Mouse (Mus musculus) cerebellum, adult 2 months (tissue): ENCODE results near the gene Ier5l. TPM values are rescaled to one million over a fixed set of nuclear protein-coding genes. Genes with fewer than 3 reads are reported as not detected.

ENCODE experiments used
- DNase-seq, 2 experiments: peaks; one replicate each; pipeline ENCODE4 v3.0.0; 2021
- H3K27ac ChIP-seq: fragments of 200-500 bp; 2 replicates; pipeline ENCODE4 v1.5.1; 2012; ENCODE audit warnings: low read length, control low read depth, inconsistent platforms; ENCODE audit not compliant: insufficient read depth
- H3K27me3 ChIP-seq: fragments of 200-500 bp; 2 replicates; pipeline ENCODE4 v1.6.1; 2012; ENCODE audit warnings: inconsistent platforms, mild to moderate bottlenecking, low read length, moderate library complexity; ENCODE audit not compliant: control insufficient read depth, insufficient read depth
- H3K4me1 ChIP-seq: fragments of 200-500 bp; 2 replicates; pipeline ENCODE4 v1.6.1; 2011; ENCODE audit warnings: low read length; ENCODE audit not compliant: control insufficient read depth, insufficient read depth
- H3K4me3 ChIP-seq: fragments of 200-500 bp; replicated peaks from 2 replicates; pipeline ENCODE3; 2011; ENCODE audit warnings: mild to moderate bottlenecking, low read depth, low read length, control low read depth; ENCODE audit not compliant: insufficient read depth
- CTCF ChIP-seq: fragments of 200-500 bp; IDR thresholded peaks from 2 replicates; pipeline ENCODE4 v1.5.1; 2011; ENCODE audit warnings: low read depth, mild to moderate bottlenecking, control low read depth, low read length, moderate library complexity, borderline replicate concordance; ENCODE audit not compliant: insufficient read depth
- POLR2A ChIP-seq: fragments of 200-500 bp; IDR thresholded peaks from 2 replicates; pipeline ENCODE4 v1.6.1; 2011; ENCODE audit warnings: low read length, control low read depth, borderline replicate concordance; ENCODE audit not compliant: insufficient read depth
- WGBS: fragments of 180-500 bp; shearing (Covaris S2); methylation state at CpG from one replicate; pipeline ENCODE4 v1.1.7; 2018; 5-methylcytosine and 5-hydroxymethylcytosine counted together
- polyA plus RNA-seq: library from polyadenylated mRNA; depleted of rRNA; stranded (reverse); fragments of >200 nt; gene quantifications from 2 replicates; pipeline ENCODE4 v1.2.3, GENCODE M21; 2012

Ier5l gene
- polyA plus RNA-seq, 1 experiment: 7.5 TPM

GRCm38 (mm10) chr2:30444006-30444405 is 30.0 kb downstream of the Ier5l start:
- Histone ChIP-seq H3K4me3 (no peak overlapping the region), H3K27ac (no peak overlapping the region), H3K27me3 (no peaks in the 10 kb centered on the region), H3K4me1 (peaks cover 58% of the 10 kb centered on the region)
- no peak for TF ChIP-seq POLR2A
- TF ChIP-seq CTCF: no peak
- no peak for DNase-seq
- 78% methylated on average over 5 of the region's 5 CpGs for WGBS

DNA sequence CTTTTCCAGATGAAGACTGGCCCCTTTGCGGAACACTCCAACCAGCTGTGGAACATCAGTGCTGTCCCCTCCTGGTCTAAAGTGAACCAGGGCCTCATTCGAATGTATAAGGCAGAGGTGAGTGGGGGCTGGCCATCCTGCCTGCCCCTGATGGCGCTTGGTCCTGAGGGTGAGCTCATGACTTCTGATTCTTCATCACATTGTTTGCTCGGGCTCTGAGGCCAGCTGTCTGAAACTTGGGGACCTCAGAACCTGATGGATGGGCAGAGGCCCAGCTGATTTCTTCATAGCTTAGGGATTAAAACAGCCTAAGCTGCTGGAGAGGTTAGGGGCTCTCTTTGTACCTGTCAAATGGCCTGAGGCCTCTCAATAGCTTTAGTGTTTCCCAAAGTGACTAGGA is 30.7 kb downstream of the Ier5l start:
- H3K4me1 ChIP-seq: peaks cover 56% of the 10 kb centered on the region
- no peak for TF ChIP-seq CTCF
- no peak for TF ChIP-seq POLR2A
- H3K27ac ChIP-seq: peak overlapping the region; percentile 98; the same call in 1 of the 2 replicates
- DNase-seq: no peak
- WGBS: 83% methylated on average over 4 of the region's 4 CpGs
- no peak overlapping the region for H3K4me3 ChIP-seq
- H3K27me3 ChIP-seq: no peaks in the 10 kb centered on the region

- Histone ChIP-seq H3K27me3 (no peaks in the 10 kb centered on the region), H3K27ac (peak overlapping the region; percentile 98), H3K4me3 (no peak overlapping the region), H3K4me1 (peaks cover 52% of the 10 kb centered on the region)
- TF ChIP-seq CTCF (no peak), POLR2A (no peak)
- no peak for DNase-seq
- 47% methylated on average over 5 of the region's 5 CpGs for WGBS
These were observed 31.5 kb downstream of the Ier5l start for GRCm38 (mm10) chr2:30442498-30442890.

DNA sequence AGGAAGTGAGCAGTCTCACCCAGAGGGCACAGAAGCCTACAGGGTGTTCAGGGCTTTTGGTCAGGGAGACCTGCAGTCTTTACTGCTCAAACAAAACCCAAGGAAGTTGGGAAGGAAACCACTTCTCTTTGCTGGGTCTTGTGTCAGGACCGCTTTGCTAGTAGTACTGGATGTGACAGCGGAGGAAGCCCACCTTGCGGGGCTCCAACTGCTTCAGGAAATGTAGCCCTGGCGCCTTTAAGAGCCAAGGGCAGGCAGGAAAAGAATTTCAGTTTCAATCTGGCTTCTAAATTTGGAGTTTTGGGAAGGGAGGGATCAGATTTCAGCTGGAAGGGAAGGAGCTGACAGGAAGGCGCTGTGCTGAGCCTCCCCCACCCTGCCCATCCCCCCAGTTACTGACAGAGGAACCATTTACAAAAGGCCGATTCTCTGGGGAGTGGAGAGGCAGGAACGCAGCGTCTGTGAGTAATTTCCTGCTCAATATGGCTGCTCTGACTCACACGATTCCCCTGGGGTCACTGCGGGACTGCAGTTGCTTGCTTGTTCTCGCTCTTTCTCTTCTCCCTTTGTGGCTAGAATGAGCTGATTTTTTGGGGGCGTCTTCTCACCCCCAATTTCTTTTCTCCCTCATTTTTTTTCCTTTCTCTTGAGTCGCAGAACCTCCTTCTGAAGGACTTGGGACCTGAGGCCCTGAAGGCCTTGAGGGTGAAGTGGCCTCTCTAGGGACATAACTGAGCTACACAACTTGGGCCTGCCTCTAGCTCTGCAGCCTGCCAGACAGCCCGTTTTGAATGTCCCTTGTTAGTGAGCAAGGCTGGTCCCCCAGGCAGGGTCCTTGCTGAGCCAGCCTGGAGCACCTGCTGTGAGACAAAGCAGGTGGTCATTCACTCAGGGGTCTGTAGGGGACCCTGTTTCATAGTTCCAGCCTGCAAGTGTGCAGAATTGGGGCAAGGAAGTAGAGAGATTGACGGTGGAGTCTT is 32.2 kb downstream of the Ier5l start:
- Histone ChIP-seq H3K4me3 (peak overlapping the region; percentile 27), H3K4me1 (peaks cover 45% of the 10 kb centered on the region), H3K27me3 (no peaks in the 10 kb centered on the region), H3K27ac (peak overlapping the region; percentile 98)
- 12% methylated on average over 15 of the region's 15 CpGs for WGBS
- TF ChIP-seq CTCF: 0 out of 2 replicates have a peak, but pooled peaks have one; percentile 2
- TF ChIP-seq POLR2A: 0 out of 2 replicates have a peak, but pooled peaks have one; percentile 20
- peak; percentile 62 to 78 for DNase-seq

- TF ChIP-seq CTCF (peak; percentile 59; the same call in 1 of the 2 replicates), POLR2A (no peak)
- 28% methylated on average over 12 of the region's 12 CpGs for WGBS
- H3K4me1 ChIP-seq: peaks cover 36% of the 10 kb centered on the region
- peak overlapping the region; percentile 98 for H3K27ac ChIP-seq
- no peak overlapping the region for H3K4me3 ChIP-seq
- DNase-seq: peak; percentile 56 to 64
- H3K27me3 ChIP-seq: no peaks in the 10 kb centered on the region
These were observed 33.1 kb downstream of the Ier5l start for GRCm38 (mm10) chr2:30440701-30441517.

GRCm38 (mm10) chr2:30440211-30440700 is 33.8 kb downstream of the Ier5l start:
- Histone ChIP-seq H3K4me1 (peaks cover 29% of the 10 kb centered on the region), H3K4me3 (no peak overlapping the region), H3K27ac (peak overlapping the region; percentile 29), H3K27me3 (no peaks in the 10 kb centered on the region)
- TF ChIP-seq POLR2A (no peak), CTCF (no peak)
- DNase-seq: no peak
- 7% methylated on average over 3 of the region's 3 CpGs for WGBS

- no peak overlapping the region for H3K27ac ChIP-seq
- peaks cover 29% of the 10 kb centered on the region for H3K4me1 ChIP-seq
- no peak for TF ChIP-seq CTCF
- DNase-seq: no peak
- no peak overlapping the region for H3K4me3 ChIP-seq
- 75% methylated on average over 6 of the region's 6 CpGs for WGBS
- H3K27me3 ChIP-seq: no peaks in the 10 kb centered on the region
These were observed 34.4 kb downstream of the Ier5l start for GRCm38 (mm10) chr2:30439631-30440030.
